Mouse (Mus musculus): ENCODE measurements at regions not wholly inside any gene's neighbourhood (a gene's known extent, or its start where the extent isn't known, plus 50 kb on each side); places are given as distances from the start of the nearest gene placed in this dataset.

- TF ChIP-seq CTCF (IDR thresholded peaks at IDR 0.05; ENCODE audit: insufficient read depth, low read length) (no peak), POLR2A (IDR thresholded peaks at IDR 0.05; ENCODE audit: borderline replicate concordance, extremely low read depth, low read depth, low read length) (no peak)
- Histone ChIP-seq H3K4me3 (replicated peaks; ENCODE audit: extremely low read depth, low read depth, low read length) (no peak overlapping the region), H3K4me1 (ENCODE audit: control insufficient read depth, insufficient read depth, low read length) (no peaks in the 10 kb centered on the region)
- 81% methylated on average over 4 of the region's 4 CpGs for WGBS
- no peak for DNase-seq
Observed at GRCm38 (mm10) chr4:47781039-47781438, 263.9 kb upstream of the Nr4a3 start.

DNA sequence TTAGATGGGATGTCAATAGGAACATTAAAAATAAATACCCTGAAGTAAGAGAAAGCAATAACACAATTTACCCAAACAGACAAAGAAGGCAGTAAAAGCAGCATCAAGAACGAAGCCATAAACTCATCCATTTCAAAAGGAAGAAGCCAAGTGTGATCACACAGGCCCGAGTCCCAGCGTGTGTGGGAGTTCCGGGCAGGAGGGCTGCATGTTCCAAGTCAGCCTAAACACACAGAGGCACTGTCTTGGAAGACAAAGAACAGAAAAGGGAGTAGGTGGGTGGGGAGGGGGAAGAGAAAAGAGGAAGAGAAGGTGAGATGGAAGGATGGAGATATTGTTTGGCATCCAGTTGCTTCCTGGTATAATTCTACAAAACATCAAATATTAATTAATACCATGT, 248.0 kb upstream of the Nr4a3 start:
- 80% methylated on average over 4 of the region's 4 CpGs for WGBS
- DNase-seq: no peak
- Histone ChIP-seq H3K4me1 (ENCODE audit: control insufficient read depth, insufficient read depth, low read length) (peaks cover 2% of the 10 kb centered on the region; the same call in 1 of the 2 replicates), H3K4me3 (replicated peaks; ENCODE audit: extremely low read depth, low read depth, low read length) (no peak overlapping the region)
- TF ChIP-seq POLR2A (IDR thresholded peaks at IDR 0.05; ENCODE audit: borderline replicate concordance, extremely low read depth, low read depth, low read length) (no peak), CTCF (IDR thresholded peaks at IDR 0.05; ENCODE audit: insufficient read depth, low read length) (no peak)

- Histone ChIP-seq H3K4me3 (replicated peaks; ENCODE audit: extremely low read depth, low read depth, low read length) (no peak overlapping the region), H3K4me1 (ENCODE audit: control insufficient read depth, insufficient read depth, low read length) (peaks cover 2% of the 10 kb centered on the region; the same call in 1 of the 2 replicates)
- TF ChIP-seq CTCF (IDR thresholded peaks at IDR 0.05; ENCODE audit: insufficient read depth, low read length): no peak
- TF ChIP-seq POLR2A (IDR thresholded peaks at IDR 0.05; ENCODE audit: borderline replicate concordance, extremely low read depth, low read depth, low read length): no peak
- no peak for DNase-seq
- 78% methylated on average over 5 of the region's 5 CpGs for WGBS
Observed at GRCm38 (mm10) chr4:47799165-47799564, 245.8 kb upstream of the Nr4a3 start.

- no peak for DNase-seq
- Histone ChIP-seq H3K4me1 (ENCODE audit: control insufficient read depth, insufficient read depth, low read length) (no peaks in the 10 kb centered on the region), H3K4me3 (replicated peaks; ENCODE audit: extremely low read depth, low read depth, low read length) (no peak overlapping the region)
- no peak for TF ChIP-seq CTCF (IDR thresholded peaks at IDR 0.05; ENCODE audit: insufficient read depth, low read length)
- no peak for TF ChIP-seq POLR2A (IDR thresholded peaks at IDR 0.05; ENCODE audit: borderline replicate concordance, extremely low read depth, low read depth, low read length)
- 40% methylated on average over 3 of the region's 3 CpGs for WGBS
Observed at GRCm38 (mm10) chr4:47803111-47803510, 241.8 kb upstream of the Nr4a3 start.

- H3K4me3 ChIP-seq (replicated peaks; ENCODE audit: extremely low read depth, low read depth, low read length): no peak overlapping the region
- TF ChIP-seq CTCF (IDR thresholded peaks at IDR 0.05; ENCODE audit: insufficient read depth, low read length) (no peak), POLR2A (IDR thresholded peaks at IDR 0.05; ENCODE audit: borderline replicate concordance, extremely low read depth, low read depth, low read length) (no peak)
- DNase-seq: no peak
- WGBS: 22% methylated on average over 3 of the region's 3 CpGs
- no peaks in the 10 kb centered on the region for H3K4me1 ChIP-seq (ENCODE audit: control insufficient read depth, insufficient read depth, low read length)
Observed at GRCm38 (mm10) chr4:47807877-47808276, 237.1 kb upstream of the Nr4a3 start.

DNA sequence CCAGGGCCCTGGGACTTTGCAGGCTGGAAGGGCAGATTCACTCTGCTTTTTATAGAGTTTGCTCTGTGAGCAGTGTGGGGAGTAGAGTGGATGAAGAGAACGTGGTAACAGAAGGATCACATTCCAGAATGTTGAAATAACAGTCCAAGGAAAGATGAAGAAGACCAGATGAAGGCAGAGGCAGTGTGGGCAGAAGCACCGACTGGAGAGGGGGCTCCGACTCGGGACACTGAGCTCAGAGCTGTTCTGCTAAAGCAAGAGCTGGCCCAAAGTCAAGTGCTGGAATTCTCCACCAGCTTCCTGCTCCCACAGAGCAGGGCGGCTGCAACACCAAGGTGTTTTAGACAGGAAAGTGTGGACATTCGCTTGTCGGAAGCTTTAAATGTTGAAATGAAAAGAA, 230.9 kb upstream of the Nr4a3 start:
- DNase-seq: no peak
- 39% methylated on average over 7 of the region's 7 CpGs for WGBS
- no peak for TF ChIP-seq POLR2A (IDR thresholded peaks at IDR 0.05; ENCODE audit: borderline replicate concordance, extremely low read depth, low read depth, low read length)
- TF ChIP-seq CTCF (IDR thresholded peaks at IDR 0.05; ENCODE audit: insufficient read depth, low read length): no peak
- Histone ChIP-seq H3K4me1 (ENCODE audit: control insufficient read depth, insufficient read depth, low read length) (no peaks in the 10 kb centered on the region), H3K4me3 (replicated peaks; ENCODE audit: extremely low read depth, low read depth, low read length) (no peak overlapping the region)

GRCm38 (mm10) chr4:47818371-47819159, 226.4 kb upstream of the Nr4a3 start:
- H3K4me3 ChIP-seq (replicated peaks; ENCODE audit: extremely low read depth, low read depth, low read length): no peak overlapping the region
- H3K4me1 ChIP-seq (ENCODE audit: control insufficient read depth, insufficient read depth, low read length): no peaks in the 10 kb centered on the region
- TF ChIP-seq CTCF (IDR thresholded peaks at IDR 0.05; ENCODE audit: insufficient read depth, low read length) (no peak), POLR2A (IDR thresholded peaks at IDR 0.05; ENCODE audit: borderline replicate concordance, extremely low read depth, low read depth, low read length) (no peak)
- 86% methylated on average over 18 of the region's 18 CpGs for WGBS
- no peak for DNase-seq

- DNase-seq: no peak
- TF ChIP-seq POLR2A (IDR thresholded peaks at IDR 0.05; ENCODE audit: borderline replicate concordance, extremely low read depth, low read depth, low read length): no peak
- TF ChIP-seq CTCF (IDR thresholded peaks at IDR 0.05; ENCODE audit: insufficient read depth, low read length): no peak
- no peak overlapping the region for H3K4me3 ChIP-seq (replicated peaks; ENCODE audit: extremely low read depth, low read depth, low read length)
- WGBS: 71% methylated on average over 1 of the region's 1 CpGs
- no peaks in the 10 kb centered on the region for H3K4me1 ChIP-seq (ENCODE audit: control insufficient read depth, insufficient read depth, low read length)
Observed at GRCm38 (mm10) chr4:47820562-47820961, 224.4 kb upstream of the Nr4a3 start.

DNA sequence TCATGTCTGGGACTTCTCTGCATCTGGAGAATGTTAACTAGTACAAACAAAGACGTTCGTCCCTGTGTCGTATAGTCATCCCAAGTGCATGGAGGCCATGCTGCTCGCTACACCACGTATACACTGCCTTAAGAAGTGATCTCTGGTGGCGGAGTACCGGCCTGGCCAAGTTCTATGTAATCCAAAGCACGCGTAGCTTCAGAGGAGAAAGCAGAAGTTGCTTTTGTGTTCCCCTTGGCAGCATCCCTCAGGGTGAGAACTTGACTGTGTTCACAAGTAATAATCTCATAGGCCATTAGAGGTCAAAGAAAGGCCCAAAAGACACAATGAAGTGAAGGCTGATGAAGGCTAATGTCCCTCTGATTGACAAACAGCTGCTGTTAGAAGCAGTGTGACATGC, 221.7 kb upstream of the Nr4a3 start:
- Histone ChIP-seq H3K4me3 (replicated peaks; ENCODE audit: extremely low read depth, low read depth, low read length) (no peak overlapping the region), H3K4me1 (ENCODE audit: control insufficient read depth, insufficient read depth, low read length) (no peaks in the 10 kb centered on the region)
- TF ChIP-seq POLR2A (IDR thresholded peaks at IDR 0.05; ENCODE audit: borderline replicate concordance, extremely low read depth, low read depth, low read length): no peak
- no peak for TF ChIP-seq CTCF (IDR thresholded peaks at IDR 0.05; ENCODE audit: insufficient read depth, low read length)
- 75% methylated on average over 9 of the region's 9 CpGs for WGBS
- no peak for DNase-seq

DNA sequence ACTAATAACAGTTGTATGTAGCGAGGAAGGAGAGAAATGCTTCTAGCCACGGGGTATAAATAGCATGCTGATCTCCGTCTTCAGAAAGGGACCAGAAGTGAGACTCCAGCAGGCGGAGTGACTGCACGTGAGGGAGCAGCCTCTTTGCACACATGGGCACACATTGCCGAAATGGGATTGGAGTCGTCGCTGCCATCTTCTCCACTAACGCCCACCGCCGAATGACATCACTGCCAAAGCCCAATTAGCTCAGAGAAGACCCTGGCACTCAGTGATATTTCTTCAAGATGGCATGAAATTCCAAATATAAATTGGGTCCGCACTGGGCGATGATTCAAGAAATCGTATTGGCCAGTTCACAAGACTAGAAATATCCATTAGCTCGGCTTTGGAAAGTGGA, 220.9 kb upstream of the Nr4a3 start:
- 84% methylated on average over 15 of the region's 15 CpGs for WGBS
- TF ChIP-seq POLR2A (IDR thresholded peaks at IDR 0.05; ENCODE audit: borderline replicate concordance, extremely low read depth, low read depth, low read length) (no peak), CTCF (IDR thresholded peaks at IDR 0.05; ENCODE audit: insufficient read depth, low read length) (no peak)
- Histone ChIP-seq H3K4me3 (replicated peaks; ENCODE audit: extremely low read depth, low read depth, low read length) (no peak overlapping the region), H3K4me1 (ENCODE audit: control insufficient read depth, insufficient read depth, low read length) (no peaks in the 10 kb centered on the region)
- DNase-seq: no peak
